Mouse (Mus musculus) cerebellum, postnatal 10 days (tissue): Measurements from ENCODE around the gene Brk1.
A peak's percentile ranks its signal among the peaks of the same experiment; 100 is the strongest.

ENCODE experiments used
- DNase-seq, 2 experiments: peaks; one replicate each; pipeline ENCODE4 v3.0.0; 2021; ENCODE audit warnings: mixed read lengths in 2 of 2

The Brk1 gene

DNA sequence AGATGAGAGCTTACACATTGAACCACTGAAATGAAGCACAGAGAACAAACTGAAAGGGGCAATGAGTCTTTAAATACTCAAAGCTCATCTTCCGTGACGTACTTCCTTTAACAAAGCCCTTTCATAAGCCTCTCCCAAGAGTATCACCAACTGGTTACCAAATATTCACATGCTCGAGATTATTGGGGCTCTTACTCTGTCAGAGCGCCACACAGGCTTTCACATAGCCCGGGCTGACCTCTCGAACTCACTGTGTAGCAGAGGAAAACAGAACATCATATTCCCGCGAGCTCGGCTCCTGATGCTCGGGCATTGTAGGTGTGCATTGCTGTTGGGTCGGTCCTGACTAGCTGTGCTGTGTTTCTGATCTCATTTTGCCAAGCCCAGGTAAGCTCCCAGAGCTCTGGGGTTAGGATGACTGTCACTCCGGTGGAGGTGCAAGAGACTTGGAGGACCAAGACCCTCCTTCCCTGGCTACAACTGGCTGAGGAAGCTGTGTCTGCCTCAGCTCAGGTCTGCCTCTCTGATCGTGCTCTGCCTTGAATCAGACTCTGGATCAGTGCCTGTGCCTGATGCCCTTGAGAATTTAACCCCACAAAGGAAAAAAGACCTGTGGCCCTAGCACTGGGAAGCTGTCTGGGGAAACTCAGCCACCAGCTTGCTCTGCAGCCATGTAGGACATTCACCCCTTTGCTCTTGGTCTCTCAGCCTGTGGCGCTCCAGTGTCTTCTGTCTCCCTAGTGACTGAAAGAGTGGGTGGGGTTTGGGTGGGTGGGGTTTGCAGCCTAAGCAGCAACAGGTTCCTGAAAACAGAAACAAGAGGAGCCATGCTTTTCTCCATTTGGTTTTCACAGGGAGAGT is 56.1 kb downstream of the Brk1 start:
- no peak for DNase-seq

- peak; percentile 34 to 35 for DNase-seq
Measured at GRCm38 (mm10) chr6:113661353-113662241, 57.0 kb downstream of the Brk1 start.

GRCm38 (mm10) chr6:113662964-113663700 is 58.6 kb downstream of the Brk1 start:
- peak in 1 of 2 experiments; percentile 19 for DNase-seq

- no peak for DNase-seq
Measured at GRCm38 (mm10) chr6:113664305-113664704, 59.7 kb downstream of the Brk1 start.
